Mouse (Mus musculus) CD4-positive, CD25-positive, alpha-beta regulatory T cell, adult 4 months (primary cell): ENCODE results near the gene Gnptg. TPM values are rescaled to one million over a fixed set of nuclear protein-coding genes. Genes with fewer than 3 reads are reported as not detected.
A peak's percentile ranks its signal among the peaks of the same experiment; 100 is the strongest.

ENCODE experiments used
- ATAC-seq: one replicate; pipeline ENCODE4 v1.8.0; 2017
- polyA plus RNA-seq, 2 experiments: library from polyadenylated mRNA; unstranded; fragments of 100-300 nt; shearing (Covaris generic); gene quantifications; one replicate each; pipeline ENCODE4 v1.2.1; 2017

Gene Gnptg
- polyA plus RNA-seq, 2 experiments from 2014 or later, result 76.7 to 77.2 TPM

GRCm38 (mm10) chr17:25188150-25189031, 51.5 kb downstream of the Gnptg start, which contains the start of gene Unkl:
TSS of gene Unkl (plus strand) at chr17:25188397.
- peak; percentile 8 for ATAC-seq

GRCm38 (mm10) chr17:25187784-25188149, 52.2 kb downstream of the Gnptg start:
- ATAC-seq, result no peak

DNA sequence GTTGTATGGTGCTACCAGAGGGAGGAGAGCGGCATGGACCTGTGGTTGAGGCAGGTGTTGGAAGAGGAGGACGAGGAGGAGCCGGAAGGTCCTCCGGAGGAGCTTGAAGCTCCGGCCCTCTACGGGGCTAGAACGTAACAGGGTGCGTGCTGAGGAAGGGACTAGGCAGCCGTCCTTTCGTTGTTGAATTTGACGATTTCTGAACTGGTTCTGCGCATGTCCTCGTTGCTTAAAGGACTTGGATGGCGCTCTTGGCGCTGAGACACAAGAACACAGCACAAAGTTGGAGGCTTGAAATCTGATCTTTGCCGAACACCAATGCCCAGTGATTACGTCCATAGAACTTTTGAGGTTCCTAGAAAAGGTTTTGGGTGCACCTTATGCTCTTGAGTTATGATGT, 55.0 kb downstream of the Gnptg start:
- ATAC-seq, result no peak

- ATAC-seq, result peak; percentile 92
Observed at GRCm38 (mm10) chr17:25184129-25184691, 55.7 kb downstream of the Gnptg start, which contains the start of gene BC003965. TSS of gene BC003965 (plus strand) at chr17:25184554.

Other genes starting within 250 kb of the Gnptg start
- 1 to 10 TPM; 6.1 to 7.4 TPM for gene Cramp1l, start 224.3 kb downstream of the Gnptg start, polyA plus RNA-seq
- 10 to 100 TPM; 12.3 to 25.1 TPM for gene Ift140, start 224.0 kb downstream of the Gnptg start, polyA plus RNA-seq
- under 1 TPM; 0.56 to 0.79 TPM for gene Tmem204, start 156.5 kb downstream of the Gnptg start, polyA plus RNA-seq
- 10 to 100 TPM; 24.4 to 36.8 TPM for gene Telo2, start 124.2 kb downstream of the Gnptg start, polyA plus RNA-seq
- gene Ptx4, start 119.4 kb downstream of the Gnptg start, polyA plus RNA-seq, result not detected
- 10 to 100 TPM; 18.2 to 33.2 TPM for gene Clcn7, start 106.7 kb downstream of the Gnptg start, polyA plus RNA-seq
- gene Ccdc154, start 77.7 kb downstream of the Gnptg start, polyA plus RNA-seq, result not detected
- gene Gm38655, start 64.7 kb downstream of the Gnptg start, polyA plus RNA-seq, result not detected
- gene BC003965, start 55.6 kb downstream of the Gnptg start, polyA plus RNA-seq, result 10 to 100 TPM; 15.6 to 20.7 TPM
- 10 to 100 TPM; 18.4 to 30.0 TPM for gene Unkl, start 51.7 kb downstream of the Gnptg start, polyA plus RNA-seq
- 10 to 100 TPM; 35.1 to 36.0 TPM for gene Tsr3, start within 50 bp of the Gnptg start, polyA plus RNA-seq
- 10 to 100 TPM; 14.4 to 31.1 TPM for gene Baiap3, start 16.2 kb upstream of the Gnptg start, polyA plus RNA-seq
- gene Ube2i, start 34.5 kb upstream of the Gnptg start, polyA plus RNA-seq, result 100 to 1,000 TPM; 417 to 488 TPM
- gene Prss34, start 58.3 kb upstream of the Gnptg start, polyA plus RNA-seq, result not detected
- gene Prss28, start 68.5 kb upstream of the Gnptg start, polyA plus RNA-seq, result not detected
- not detected for gene Prss29, start 78.5 kb upstream of the Gnptg start, polyA plus RNA-seq
- not detected for gene Tpsab1, start 105.4 kb upstream of the Gnptg start, polyA plus RNA-seq
- not detected for gene Tpsb2, start 126.2 kb upstream of the Gnptg start, polyA plus RNA-seq
- gene Tpsg1, start 129.1 kb upstream of the Gnptg start, polyA plus RNA-seq, result not detected
- not detected for gene Cacna1h, start 193.7 kb upstream of the Gnptg start, polyA plus RNA-seq
- not detected for gene Tekt4, start 214.5 kb upstream of the Gnptg start, polyA plus RNA-seq